In the genomic region with DNA sequence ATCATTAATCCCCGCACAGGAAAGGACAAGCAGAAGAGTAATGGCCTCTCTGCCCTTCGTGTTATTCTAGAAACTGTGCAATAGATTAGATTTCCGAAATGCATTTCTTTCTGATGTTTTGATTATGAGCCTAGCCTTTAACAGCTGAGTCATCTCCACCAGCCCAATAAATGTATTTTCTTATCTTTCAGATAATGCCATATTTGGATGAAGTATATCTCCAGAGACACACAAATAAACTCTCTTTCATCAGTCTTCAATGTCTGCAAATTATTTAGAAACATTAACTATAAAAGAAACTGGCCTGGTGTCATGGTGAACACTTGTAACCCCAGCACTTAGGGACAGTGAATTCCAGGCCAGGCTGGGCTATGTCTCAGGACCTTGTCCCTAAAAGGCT, we compare ENCODE assay signal across 28 mouse cellular contexts. TPM values are rescaled to one million over a fixed set of nuclear protein-coding genes. Genes with fewer than 3 reads are reported as not detected.
DNase-seq lines count a peak whose midpoint lies in the region; ATAC-seq and TF ChIP-seq lines count a peak whose summit lies in the region.
"Had no signal": no experiment of that assay in that cellular context is flagged by ENCODE, and none has a peak within 500 bp of the region (broad histone marks: within the 10 kb centered on the region; RNA-seq: fewer than 3 reads in every experiment).

No protein-coding gene starts in this region.

- peak; percentile 61 for ATAC-seq in kidney, embryonic 16.5 days (ENCODE audit: low FRiP score, low TSS enrichment)
- no peak for ATAC-seq in forebrain, embryonic 12.5 days (ENCODE audit: low FRiP score)
- ATAC-seq: forebrain, embryonic 13.5 days; forebrain, postnatal 0 days; hindbrain, postnatal 0 days had no signal

- TF ChIP-seq POLR2A in embryonic fibroblast, embryonic 13.5 days (IDR thresholded peaks at IDR 0.05; ENCODE audit: low read depth, low read length), result no peak

- no peaks in the 10 kb centered on the region for H3K36me3 ChIP-seq in kidney, embryonic 16.5 days (ENCODE audit: insufficient read depth, low read length)
- no peaks in the 10 kb centered on the region for H3K36me3 ChIP-seq in forebrain, embryonic 12.5 days (replicated peaks)
- H3K36me3 ChIP-seq: embryonic facial prominence, embryonic 12.5 days; heart, embryonic 10.5 days; heart, embryonic 15.5 days; hindbrain, embryonic 13.5 days had no signal

- no peak for TF ChIP-seq CTCF in gastrocnemius, adult 2 months (IDR thresholded peaks at IDR 0.05)
- TF ChIP-seq CTCF in embryonic fibroblast, embryonic 13.5 days (IDR thresholded peaks at IDR 0.05; ENCODE audit: borderline replicate concordance, insufficient read depth, low read length), result no peak

- no peak overlapping the region for H3K9ac ChIP-seq in kidney, embryonic 16.5 days (replicated peaks; ENCODE audit: low read length)
- H3K9ac ChIP-seq in forebrain, embryonic 12.5 days, result no peak overlapping the region
- H3K9ac ChIP-seq: embryonic facial prominence, embryonic 12.5 days; forebrain, embryonic 13.5 days; forebrain, postnatal 0 days; heart, embryonic 15.5 days; hindbrain, embryonic 13.5 days had no signal

- 0 out of 2 replicates have a peak, but pooled peaks cover 5% of the 10 kb centered on the region for H3K27me3 ChIP-seq in kidney, embryonic 16.5 days (ENCODE audit: insufficient read depth, low read length)
- no peaks in the 10 kb centered on the region for H3K27me3 ChIP-seq in forebrain, embryonic 12.5 days
- H3K27me3 ChIP-seq: embryonic facial prominence, embryonic 12.5 days; forebrain, embryonic 13.5 days; heart, embryonic 15.5 days; hindbrain, embryonic 13.5 days had no signal

- H3K4me2 ChIP-seq in kidney, embryonic 16.5 days (replicated peaks; ENCODE audit: low read depth, low read length), result no peak overlapping the region
- no peak overlapping the region for H3K4me2 ChIP-seq in forebrain, embryonic 12.5 days
- H3K4me2 ChIP-seq: embryonic facial prominence, embryonic 12.5 days; forebrain, embryonic 13.5 days; heart, embryonic 15.5 days; hindbrain, embryonic 13.5 days had no signal

- DNase-seq in gastrocnemius, adult 2 months, result no peak
- DNase-seq in gastrocnemius, adult 18-20 months (ENCODE audit: low spot score), result no peak
- no peak for DNase-seq in kidney, adult 8-10 months
- DNase-seq in 3T3-L1 (ENCODE audit: low read depth, low spot score), result peak; percentile 14
- no peak for DNase-seq in left cerebral cortex, postnatal 14 days (ENCODE audit: low spot score in 2 of 2)
- DNase-seq: adrenal gland, postnatal 10 days; cerebellum, adult 11 months; cerebellum, adult 8-10 months; cerebellum, postnatal 25 days; forebrain, postnatal 0 days; gastrocnemius, postnatal 36 days; heart, adult 18-20 months; heart, postnatal 14 days had no signal

- H3K4me1 ChIP-seq in kidney, embryonic 16.5 days (ENCODE audit: insufficient read depth, low read length), result no peaks in the 10 kb centered on the region
- 0 out of 2 replicates have a peak, but pooled peaks cover 6% of the 10 kb centered on the region for H3K4me1 ChIP-seq in embryonic fibroblast, embryonic 13.5 days (ENCODE audit: control insufficient read depth, insufficient read depth, low read length)
- H3K4me1 ChIP-seq in forebrain, embryonic 12.5 days, result no peaks in the 10 kb centered on the region
- H3K4me1 ChIP-seq: embryonic facial prominence, embryonic 12.5 days; forebrain, embryonic 13.5 days; heart, embryonic 15.5 days; hindbrain, embryonic 13.5 days had no signal

- H3K9me3 ChIP-seq in kidney, embryonic 16.5 days (ENCODE audit: low read length), result no peaks in the 10 kb centered on the region
- H3K9me3 ChIP-seq in forebrain, embryonic 12.5 days, result no peaks in the 10 kb centered on the region
- H3K9me3 ChIP-seq: embryonic facial prominence, embryonic 12.5 days; forebrain, embryonic 13.5 days; heart, embryonic 10.5 days; heart, embryonic 15.5 days; hindbrain, embryonic 13.5 days had no signal

- intact Hi-C loops in gastrocnemius, adult 2 months (cut with DNase I), result loop anchor here (1.0 kb wide), 1 partner anchor 12 kb away; no protein-coding TSS in a partner anchor
- intact Hi-C loops in left cerebral cortex, postnatal 14 days (cut with DNase I), result no loop called here

- H3K27ac ChIP-seq in gastrocnemius, adult 2 months, result peak overlapping the region; percentile 16; the same call in 1 of the 2 replicates
- no peak overlapping the region for H3K27ac ChIP-seq in kidney, embryonic 16.5 days (ENCODE audit: low read length)
- H3K27ac ChIP-seq in embryonic fibroblast, embryonic 13.5 days (ENCODE audit: insufficient read depth, low read length), result peak overlapping the region; percentile 73
- no peak overlapping the region for H3K27ac ChIP-seq in forebrain, embryonic 12.5 days
- H3K27ac ChIP-seq: embryonic facial prominence, embryonic 12.5 days; forebrain, embryonic 13.5 days; heart, embryonic 10.5 days; heart, embryonic 15.5 days; hindbrain, embryonic 13.5 days; hindbrain, postnatal 0 days had no signal

- H3K4me3 ChIP-seq in gastrocnemius, adult 2 months, result no peak overlapping the region
- no peak overlapping the region for H3K4me3 ChIP-seq in kidney, embryonic 16.5 days (ENCODE audit: low read length)
- H3K4me3 ChIP-seq in embryonic fibroblast, embryonic 13.5 days (ENCODE audit: insufficient read depth, low read length), result no peak overlapping the region
- H3K4me3 ChIP-seq in forebrain, embryonic 12.5 days (replicated peaks), result no peak overlapping the region
- H3K4me3 ChIP-seq: embryonic facial prominence, embryonic 12.5 days; forebrain, embryonic 13.5 days; heart, embryonic 10.5 days; heart, embryonic 15.5 days; hindbrain, embryonic 13.5 days had no signal

- 42% methylated on average over 3 of the region's 3 CpGs for WGBS in kidney, embryonic 16.5 days
- WGBS in forebrain, embryonic 12.5 days, result 92% methylated on average over 3 of the region's 3 CpGs

RNA-seq across cellular contexts. Expression of a gene that starts 6.2 kb away (rescaled TPM):
- not detected for total RNA-seq in gastrocnemius, adult 2 months (2021)
- not detected for total RNA-seq in gastrocnemius, adult 18-20 months (2021)
- not detected in 2 replicates for polyA plus RNA-seq in kidney, embryonic 16.5 days (2015; fragmentation: Nextera tagmentation; extraction: Ambion mirVana)
- not detected in 2 replicates for polyA plus RNA-seq in embryonic fibroblast, embryonic 13.5 days (2011; ENCODE audit: insufficient read length, low read depth, missing spikeins)
- not detected for total RNA-seq in left cerebral cortex, postnatal 14 days (2021)
- polyA plus RNA-seq in forebrain, embryonic 12.5 days (2016; fragmentation: Nextera tagmentation; extraction: Ambion mirVana), result not detected in 2 replicates
- total RNA-seq: adrenal gland, postnatal 10 days; adrenal gland, postnatal 4 days; forebrain, postnatal 0 days; gastrocnemius, adult 8-10 months; gastrocnemius, postnatal 36 days; heart, adult 18-20 months; heart, postnatal 14 days; hematopoietic stem cell, adult 5-6 weeks; hindbrain, postnatal 0 days had no signal
- polyA plus RNA-seq: brain, embryonic 14.5 days; C2C12; cortical plate, adult 2 months; embryonic facial prominence, embryonic 12.5 days; forebrain, embryonic 13.5 days; forebrain, postnatal 0 days; heart, embryonic 10.5 days; heart, embryonic 15.5 days; hindbrain, embryonic 13.5 days; hindbrain, postnatal 0 days had no signal

RNA-seq across cellular contexts. Expression of a gene that starts 16.7 kb away (rescaled TPM):
- total RNA-seq in gastrocnemius, adult 2 months (2021), result 10 to 100 TPM; 13.0 to 16.2 TPM
- 10 to 100 TPM; 11.5 to 13.8 TPM for total RNA-seq in gastrocnemius, adult 18-20 months (2021)
- 6.0 and 6.2 TPM in 2 replicates for polyA plus RNA-seq in kidney, embryonic 16.5 days (2015; fragmentation: Nextera tagmentation; extraction: Ambion mirVana)
- 7.5 and 9.4 TPM in 2 replicates for polyA plus RNA-seq in embryonic fibroblast, embryonic 13.5 days (2011; ENCODE audit: insufficient read length, low read depth, missing spikeins)
- 10 to 100 TPM; 15.7 to 16.1 TPM for total RNA-seq in left cerebral cortex, postnatal 14 days (2021)
- 9.7 and 11.5 TPM in 2 replicates for polyA plus RNA-seq in forebrain, embryonic 12.5 days (2016; fragmentation: Nextera tagmentation; extraction: Ambion mirVana)

RNA-seq across cellular contexts. Expression of a gene that starts 20.0 kb away (rescaled TPM):
- 10 to 100 TPM; 14.4 to 15.2 TPM for total RNA-seq in gastrocnemius, adult 2 months (2021)
- 10 to 100 TPM; 12.3 to 13.5 TPM for total RNA-seq in gastrocnemius, adult 18-20 months (2021)
- 13.1 and 14.4 TPM in 2 replicates for polyA plus RNA-seq in kidney, embryonic 16.5 days (2015; fragmentation: Nextera tagmentation; extraction: Ambion mirVana)
- polyA plus RNA-seq in embryonic fibroblast, embryonic 13.5 days (2011; ENCODE audit: insufficient read length, low read depth, missing spikeins), result 11.3 and 19.0 TPM in 2 replicates
- total RNA-seq in left cerebral cortex, postnatal 14 days (2021), result 10 to 100 TPM; 29.9 to 30.7 TPM
- 11.9 and 15.3 TPM in 2 replicates for polyA plus RNA-seq in forebrain, embryonic 12.5 days (2016; fragmentation: Nextera tagmentation; extraction: Ambion mirVana)

RNA-seq across cellular contexts. Expression of a gene that starts 20.1 kb away (rescaled TPM):
- total RNA-seq in gastrocnemius, adult 2 months (2021), result under 1 TPM; 0.05 to 0.08 TPM
- total RNA-seq in gastrocnemius, adult 18-20 months (2021), result under 1 TPM; 0.17 to 0.18 TPM
- polyA plus RNA-seq in kidney, embryonic 16.5 days (2015; fragmentation: Nextera tagmentation; extraction: Ambion mirVana), result 21.9 and 25.5 TPM in 2 replicates
- polyA plus RNA-seq in embryonic fibroblast, embryonic 13.5 days (2011; ENCODE audit: insufficient read length, low read depth, missing spikeins), result 5.7 and 11.7 TPM in 2 replicates
- total RNA-seq in left cerebral cortex, postnatal 14 days (2021), result under 1 TPM; 0.70 to 0.88 TPM
- 26.4 and 28.1 TPM in 2 replicates for polyA plus RNA-seq in forebrain, embryonic 12.5 days (2016; fragmentation: Nextera tagmentation; extraction: Ambion mirVana)

RNA-seq across cellular contexts. Expression of a gene that starts 55.0 kb away (rescaled TPM):
- total RNA-seq in gastrocnemius, adult 2 months (2021), result under 1 TPM in 1 of 2 experiments, not detected in 1; 0.38 TPM
- not detected for total RNA-seq in gastrocnemius, adult 18-20 months (2021)
- 13.5 and 14.6 TPM in 2 replicates for polyA plus RNA-seq in kidney, embryonic 16.5 days (2015; fragmentation: Nextera tagmentation; extraction: Ambion mirVana)
- not detected in 2 replicates for polyA plus RNA-seq in embryonic fibroblast, embryonic 13.5 days (2011; ENCODE audit: insufficient read length, low read depth, missing spikeins)
- under 1 TPM; 0.62 to 0.74 TPM for total RNA-seq in left cerebral cortex, postnatal 14 days (2021)
- polyA plus RNA-seq in forebrain, embryonic 12.5 days (2016; fragmentation: Nextera tagmentation; extraction: Ambion mirVana), result 3.5 and 3.7 TPM in 2 replicates
- total RNA-seq: gastrocnemius, adult 8-10 months; gastrocnemius, postnatal 36 days; heart, postnatal 14 days; hematopoietic stem cell, adult 5-6 weeks had no signal

Comparison
In these comparisons a context has a peak if more than half of its experiments do, and no peak if none do; other contexts are left out.
1. H3K27ac ChIP-seq: peak in gastrocnemius, adult 2 months (single experiment) and embryonic fibroblast, embryonic 13.5 days (single experiment); none in kidney, embryonic 16.5 days (single experiment) and forebrain, embryonic 12.5 days (single experiment).